Mouse (Mus musculus): ENCODE data around the gene Mepe. TPM values are rescaled to one million over a fixed set of nuclear protein-coding genes. Genes with fewer than 3 reads are reported as not detected.

Gene Mepe
- polyA plus RNA-seq, 1 experiment from 2014 or later: not detected

GRCm38 (mm10) chr5:104339009-104339408, 13.9 kb downstream of the Mepe start:
- Histone ChIP-seq H3K27me3 (ENCODE audit: control insufficient read depth, insufficient read depth, low read length) (no peaks in the 10 kb centered on the region), H3K36me3 (ENCODE audit: control insufficient read depth, insufficient read depth, low read length) (no peaks in the 10 kb centered on the region), H3K4me1 (ENCODE audit: control insufficient read depth in 2 of 2, insufficient read depth in 2 of 2, low read length in 2 of 2) (no peaks in the 10 kb centered on the region; a peak in 1 of 4 replicates), H3K27ac (replicated peaks in 1 of 2; ENCODE audit: control insufficient read depth in 1 of 2, insufficient read depth in 1 of 2, low read depth in 2 of 2, low read length in 2 of 2) (no peak overlapping the region), H3K4me3 (ENCODE audit: control insufficient read depth in 1 of 2, insufficient read depth in 1 of 2, low read depth in 1 of 2, low read length in 2 of 2) (no peak overlapping the region), H3K4me2 (ENCODE audit: low read length) (no peak overlapping the region), H3K9me3 (ENCODE audit: control insufficient read depth, low read length) (no peaks in the 10 kb centered on the region), H3K9ac (ENCODE audit: low read length) (no peak overlapping the region)
- ATAC-seq (ENCODE audit: insufficient number of reproducible peaks, insufficient read depth, low FRiP score, low read depth): no peak
- WGBS: 73% methylated on average over 5 of the region's 5 CpGs

DNA sequence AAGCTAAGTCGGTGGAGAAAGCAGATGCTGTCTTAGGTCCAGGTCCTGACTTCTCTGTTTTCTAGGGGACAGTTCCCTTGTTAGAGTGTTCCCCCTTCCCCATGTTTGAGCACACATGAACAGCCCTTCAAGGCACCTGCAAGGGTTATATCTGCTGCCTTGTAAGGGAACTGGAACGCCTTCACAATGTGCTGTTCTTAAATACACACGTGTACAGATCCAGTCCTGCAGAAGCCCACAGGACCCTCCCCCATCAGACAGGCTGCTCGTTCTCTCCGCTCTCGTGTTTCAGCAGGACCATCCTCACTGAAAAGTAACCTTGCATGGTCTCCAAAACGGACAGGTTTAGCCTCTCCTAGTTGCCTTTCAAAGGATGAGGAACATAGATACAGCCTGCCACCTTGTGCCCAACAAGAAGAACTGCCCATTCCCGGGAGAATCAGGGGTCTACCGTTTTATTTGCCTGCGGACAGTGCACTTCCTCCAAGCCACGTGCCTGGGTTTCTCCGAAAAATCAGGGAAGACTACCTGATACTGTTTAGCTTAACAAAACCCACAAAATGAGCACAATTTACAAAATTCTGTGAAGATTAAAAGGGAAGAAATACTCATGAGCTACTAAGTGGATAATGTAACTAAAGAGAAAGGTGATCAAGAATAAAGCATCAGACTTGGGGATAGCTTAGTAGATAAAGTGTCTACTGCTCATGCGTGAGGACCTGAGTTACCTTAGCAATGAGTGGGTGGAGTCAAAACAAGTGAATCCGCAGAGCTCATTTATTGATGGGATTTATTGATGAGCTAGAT, 14.8 kb downstream of the Mepe start:
- no peak overlapping the region for H3K4me3 ChIP-seq (ENCODE audit: control insufficient read depth in 1 of 2, insufficient read depth in 1 of 2, low read depth in 1 of 2, low read length in 2 of 2)
- H3K9me3 ChIP-seq (ENCODE audit: control insufficient read depth, low read length): no peaks in the 10 kb centered on the region
- 22% methylated on average over 14 of the region's 14 CpGs for WGBS
- H3K4me2 ChIP-seq (ENCODE audit: low read length): peak overlapping the region; percentile 40
- no peak overlapping the region for H3K27ac ChIP-seq (replicated peaks in 1 of 2; ENCODE audit: control insufficient read depth in 1 of 2, insufficient read depth in 1 of 2, low read depth in 2 of 2, low read length in 2 of 2)
- no peak overlapping the region for H3K9ac ChIP-seq (ENCODE audit: low read length)
- no peak for ATAC-seq (ENCODE audit: insufficient number of reproducible peaks, insufficient read depth, low FRiP score, low read depth)
- no peaks in the 10 kb centered on the region for H3K27me3 ChIP-seq (ENCODE audit: control insufficient read depth, insufficient read depth, low read length)
- H3K36me3 ChIP-seq (ENCODE audit: control insufficient read depth, insufficient read depth, low read length): no peaks in the 10 kb centered on the region
- H3K4me1 ChIP-seq (ENCODE audit: control insufficient read depth in 2 of 2, insufficient read depth in 2 of 2, low read length in 2 of 2): no peaks in the 10 kb centered on the region; a peak in 1 of 4 replicates

DNA sequence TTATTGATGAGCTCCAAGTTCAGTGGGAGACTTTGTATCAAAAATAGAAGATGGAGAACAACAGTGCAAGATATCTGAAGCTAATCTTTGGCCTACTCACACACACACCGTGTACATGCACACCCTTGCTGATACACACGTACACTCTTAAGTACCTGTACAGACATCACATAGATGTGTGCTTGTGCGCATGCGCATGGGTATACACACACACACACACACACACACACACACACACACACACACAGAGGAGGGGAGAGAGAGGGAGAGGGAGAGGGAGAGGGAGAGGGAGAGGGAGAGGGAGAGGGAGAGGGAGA, 15.3 kb downstream of the Mepe start:
- Histone ChIP-seq H3K27ac (replicated peaks in 1 of 2; ENCODE audit: control insufficient read depth in 1 of 2, insufficient read depth in 1 of 2, low read depth in 2 of 2, low read length in 2 of 2) (no peak overlapping the region), H3K9ac (ENCODE audit: low read length) (no peak overlapping the region), H3K4me2 (ENCODE audit: low read length) (no peak overlapping the region), H3K27me3 (ENCODE audit: control insufficient read depth, insufficient read depth, low read length) (no peaks in the 10 kb centered on the region), H3K36me3 (ENCODE audit: control insufficient read depth, insufficient read depth, low read length) (no peaks in the 10 kb centered on the region), H3K9me3 (ENCODE audit: control insufficient read depth, low read length) (no peaks in the 10 kb centered on the region), H3K4me1 (ENCODE audit: control insufficient read depth in 2 of 2, insufficient read depth in 2 of 2, low read length in 2 of 2) (no peaks in the 10 kb centered on the region; a peak in 1 of 4 replicates), H3K4me3 (ENCODE audit: control insufficient read depth in 1 of 2, insufficient read depth in 1 of 2, low read depth in 1 of 2, low read length in 2 of 2) (no peak overlapping the region)
- no peak for ATAC-seq (ENCODE audit: insufficient number of reproducible peaks, insufficient read depth, low FRiP score, low read depth)
- 70% methylated on average over 4 of the region's 4 CpGs for whole genome bisulfite sequencing

GRCm38 (mm10) chr5:104342881-104343280, 17.8 kb downstream of the Mepe start:
- H3K9me3 ChIP-seq (ENCODE audit: control insufficient read depth, low read length): no peaks in the 10 kb centered on the region
- ATAC-seq (ENCODE audit: insufficient number of reproducible peaks, insufficient read depth, low FRiP score, low read depth): no peak
- H3K36me3 ChIP-seq (ENCODE audit: control insufficient read depth, insufficient read depth, low read length): no peaks in the 10 kb centered on the region
- no peak overlapping the region for H3K27ac ChIP-seq (replicated peaks in 1 of 2; ENCODE audit: control insufficient read depth in 1 of 2, insufficient read depth in 1 of 2, low read depth in 2 of 2, low read length in 2 of 2)
- H3K4me1 ChIP-seq (ENCODE audit: control insufficient read depth in 2 of 2, insufficient read depth in 2 of 2, low read length in 2 of 2): no peaks in the 10 kb centered on the region; a peak in 1 of 4 replicates
- no peak overlapping the region for H3K9ac ChIP-seq (ENCODE audit: low read length)
- 22% methylated on average over 6 of the region's 6 CpGs for WGBS
- H3K27me3 ChIP-seq (ENCODE audit: control insufficient read depth, insufficient read depth, low read length): no peaks in the 10 kb centered on the region
- no peak overlapping the region for H3K4me3 ChIP-seq (ENCODE audit: control insufficient read depth in 1 of 2, insufficient read depth in 1 of 2, low read depth in 1 of 2, low read length in 2 of 2)
- no peak overlapping the region for H3K4me2 ChIP-seq (ENCODE audit: low read length)

GRCm38 (mm10) chr5:104344526-104345240, 19.6 kb downstream of the Mepe start:
- 66% methylated on average over 9 of the region's 9 CpGs for WGBS
- H3K9ac ChIP-seq (ENCODE audit: low read length): no peak overlapping the region
- no peak overlapping the region for H3K4me2 ChIP-seq (ENCODE audit: low read length)
- H3K9me3 ChIP-seq (ENCODE audit: control insufficient read depth, low read length): no peaks in the 10 kb centered on the region
- no peaks in the 10 kb centered on the region for H3K36me3 ChIP-seq (ENCODE audit: control insufficient read depth, insufficient read depth, low read length)
- no peaks in the 10 kb centered on the region for H3K27me3 ChIP-seq (ENCODE audit: control insufficient read depth, insufficient read depth, low read length)
- H3K4me1 ChIP-seq (ENCODE audit: control insufficient read depth in 2 of 2, insufficient read depth in 2 of 2, low read length in 2 of 2): no peaks in the 10 kb centered on the region; a peak in 1 of 4 replicates
- H3K27ac ChIP-seq (replicated peaks in 1 of 2; ENCODE audit: control insufficient read depth in 1 of 2, insufficient read depth in 1 of 2, low read depth in 2 of 2, low read length in 2 of 2): no peak overlapping the region
- no peak overlapping the region for H3K4me3 ChIP-seq (ENCODE audit: control insufficient read depth in 1 of 2, insufficient read depth in 1 of 2, low read depth in 1 of 2, low read length in 2 of 2)
- no peak for ATAC-seq (ENCODE audit: insufficient number of reproducible peaks, insufficient read depth, low FRiP score, low read depth)

DNA sequence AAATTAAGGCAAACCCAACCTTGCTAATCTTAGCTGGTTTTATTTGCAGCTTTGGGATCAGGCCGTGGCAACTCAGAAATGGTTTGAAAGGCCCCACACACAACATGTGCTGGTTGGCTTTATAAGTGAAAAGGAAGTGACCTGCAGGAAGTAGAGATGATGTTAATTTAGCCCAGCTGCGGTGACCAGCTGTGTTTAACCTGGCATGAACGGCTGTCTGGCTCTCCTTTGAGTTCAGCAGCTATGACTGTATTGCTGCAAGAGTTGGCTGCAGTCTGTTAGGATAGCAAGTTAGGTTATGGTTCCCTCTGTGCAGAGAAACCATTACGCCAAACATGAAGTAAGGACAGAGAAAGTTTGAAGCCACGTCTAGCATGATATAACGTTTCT, 20.1 kb downstream of the Mepe start:
- Histone ChIP-seq H3K27ac (replicated peaks in 1 of 2; ENCODE audit: control insufficient read depth in 1 of 2, insufficient read depth in 1 of 2, low read depth in 2 of 2, low read length in 2 of 2) (no peak overlapping the region), H3K27me3 (ENCODE audit: control insufficient read depth, insufficient read depth, low read length) (no peaks in the 10 kb centered on the region), H3K36me3 (ENCODE audit: control insufficient read depth, insufficient read depth, low read length) (no peaks in the 10 kb centered on the region), H3K4me3 (ENCODE audit: control insufficient read depth in 1 of 2, insufficient read depth in 1 of 2, low read depth in 1 of 2, low read length in 2 of 2) (no peak overlapping the region), H3K9me3 (ENCODE audit: control insufficient read depth, low read length) (no peaks in the 10 kb centered on the region), H3K9ac (ENCODE audit: low read length) (no peak overlapping the region), H3K4me2 (ENCODE audit: low read length) (no peak overlapping the region), H3K4me1 (ENCODE audit: control insufficient read depth in 2 of 2, insufficient read depth in 2 of 2, low read length in 2 of 2) (no peaks in the 10 kb centered on the region)
- no peak for ATAC-seq (ENCODE audit: insufficient number of reproducible peaks, insufficient read depth, low FRiP score, low read depth)
- WGBS: 73% methylated on average over 6 of the region's 6 CpGs

DNA sequence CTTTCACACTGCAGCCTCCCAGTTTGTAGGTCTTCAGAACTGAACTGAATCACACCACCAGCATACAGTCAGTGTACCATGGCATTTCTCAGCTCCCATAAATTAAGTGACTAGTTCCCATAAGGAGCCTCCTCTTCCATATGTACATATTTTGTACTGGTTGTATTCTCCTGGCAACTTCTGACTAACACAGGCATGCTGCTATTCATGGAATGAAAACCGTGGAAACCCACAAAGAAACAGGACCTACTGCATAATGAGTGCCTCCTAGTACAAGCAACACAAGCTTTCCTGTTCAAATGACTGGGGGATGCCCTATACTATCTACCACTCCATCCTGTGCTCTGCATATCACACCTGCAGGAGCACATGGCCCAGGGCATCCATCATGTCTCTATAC, 25.9 kb downstream of the Mepe start:
- H3K27ac ChIP-seq (replicated peaks in 1 of 2; ENCODE audit: control insufficient read depth in 1 of 2, insufficient read depth in 1 of 2, low read depth in 2 of 2, low read length in 2 of 2): no peak overlapping the region
- H3K9me3 ChIP-seq (ENCODE audit: control insufficient read depth, low read length): no peaks in the 10 kb centered on the region
- ATAC-seq (ENCODE audit: insufficient number of reproducible peaks, insufficient read depth, low FRiP score, low read depth): no peak
- no peak overlapping the region for H3K9ac ChIP-seq (ENCODE audit: low read length)
- H3K4me3 ChIP-seq (ENCODE audit: control insufficient read depth in 1 of 2, insufficient read depth in 1 of 2, low read depth in 1 of 2, low read length in 2 of 2): no peak overlapping the region
- H3K4me1 ChIP-seq (ENCODE audit: control insufficient read depth in 2 of 2, insufficient read depth in 2 of 2, low read length in 2 of 2): no peaks in the 10 kb centered on the region
- 67% methylated on average over 1 of the region's 1 CpGs for WGBS
- no peak overlapping the region for H3K4me2 ChIP-seq (ENCODE audit: low read length)
- H3K36me3 ChIP-seq (ENCODE audit: control insufficient read depth, insufficient read depth, low read length): no peaks in the 10 kb centered on the region
- H3K27me3 ChIP-seq (ENCODE audit: control insufficient read depth, insufficient read depth, low read length): no peaks in the 10 kb centered on the region

Measured in heart, embryonic 14.5 days (tissue).